Mouse (Mus musculus): ENCODE measurements around the gene S100a3. TPM values are rescaled to one million over a fixed set of nuclear protein-coding genes. Genes with fewer than 3 reads are reported as not detected.
A peak's percentile ranks its signal among the peaks of the same experiment; 100 is the strongest.

Gene S100a3
- total and polyA plus RNA-seq, 3 experiments = not detected

DNA sequence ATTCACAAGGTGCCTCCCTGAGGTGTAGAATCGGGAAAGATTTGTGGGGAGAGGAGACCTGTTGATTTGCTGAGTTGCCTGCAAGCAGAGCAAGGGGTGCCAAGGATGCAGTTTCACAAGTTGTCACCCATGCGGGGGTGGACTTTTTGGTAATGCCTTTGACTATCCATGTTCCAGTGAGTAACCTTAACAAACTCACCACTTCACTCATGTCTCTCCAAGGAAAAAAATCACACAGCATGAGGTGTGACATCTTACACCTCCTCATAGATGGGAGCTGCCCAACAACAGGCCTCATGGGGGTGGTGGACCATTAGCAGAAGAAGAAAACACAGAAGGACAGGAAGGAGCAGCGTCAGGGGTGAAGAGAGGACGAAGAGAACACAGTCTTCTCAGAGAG is 22.2 kb downstream of the S100a3 start:
- Histone ChIP-seq H3K4me1 (ENCODE audit: control insufficient read depth in 1 of 2, insufficient read depth in 2 of 2) (peaks cover 18 to 40% of the 10 kb centered on the region in 2 experiments), H3K4me2 (ENCODE audit: insufficient read depth, low read depth, poor library complexity, severe bottlenecking) (no peak overlapping the region), H3K4me3 (replicated peaks in 1 of 3; ENCODE audit: low read depth in 2 of 3, low read length in 2 of 3, poor library complexity in 1 of 3) (no peak overlapping the region), H3K27ac (ENCODE audit: insufficient read depth, low read depth) (no peak overlapping the region), H3K27me3 (replicated peaks) (peaks cover 2% of the 10 kb centered on the region), H3K9me3 (replicated peaks; ENCODE audit: low read length) (no peaks in the 10 kb centered on the region), H3K9ac (ENCODE audit: insufficient read depth, low read depth) (no peak overlapping the region), H3K36me3 (replicated peaks in 1 of 2; ENCODE audit: control insufficient read depth in 1 of 2, insufficient read depth in 1 of 2, low read length in 1 of 2) (no peaks in the 10 kb centered on the region), H3K79me2 (replicated peaks; ENCODE audit: control insufficient read depth, extremely low read depth, insufficient read depth, poor library complexity, severe bottlenecking) (no peaks in the 10 kb centered on the region)
- dilution Hi-C loops (cut with MboI; ENCODE audit: extremely low pct_ligation_motif_present, extremely low pct_unique_long_range_greater_than_20kb, low sequenced_read_pairs) (no loop called here), in situ Hi-C loops (cut with MboI; ENCODE audit: low pct_ligation_motif_present, low pct_unique_long_range_greater_than_20kb, low sequenced_read_pairs) (no loop called here)
- TF ChIP-seq NRF1 (IDR thresholded peaks at IDR 0.05; ENCODE audit: low read depth, low read length) (no peak), CHD1 (IDR thresholded peaks at IDR 0.05; ENCODE audit: low read depth, low read length) (no peak), KAT2A (IDR thresholded peaks at IDR 0.05; ENCODE audit: insufficient replicate concordance, low read length) (no peak), SMC3 (IDR thresholded peaks at IDR 0.05; ENCODE audit: low read depth, low read length) (no peak), POLR2A (IDR thresholded peaks at IDR 0.05; ENCODE audit: low read depth, low read length) (no peak), MAFK (IDR thresholded peaks at IDR 0.05; ENCODE audit: insufficient replicate concordance, low read length) (no peak), ZC3H11A (IDR thresholded peaks at IDR 0.05; ENCODE audit: low read depth, low read length) (no peak), GABPA (IDR thresholded peaks at IDR 0.05; ENCODE audit: insufficient replicate concordance, low read depth, low read length) (no peak), JUND (conservative IDR thresholded peaks at IDR 0.05; ENCODE audit: low read depth, low read length) (no peak), MEF2A (IDR thresholded peaks at IDR 0.05; ENCODE audit: borderline replicate concordance, low read depth, low read length) (no peak), RCOR1 (conservative IDR thresholded peaks at IDR 0.05; ENCODE audit: low read depth, low read length) (no peak), MAX (IDR thresholded peaks at IDR 0.05; ENCODE audit: low read length) (no peak), ELF1 (IDR thresholded peaks at IDR 0.05; ENCODE audit: low read depth, low read length) (no peak)
- no peak for DNase-seq (ENCODE audit: extremely low read depth)

DNA sequence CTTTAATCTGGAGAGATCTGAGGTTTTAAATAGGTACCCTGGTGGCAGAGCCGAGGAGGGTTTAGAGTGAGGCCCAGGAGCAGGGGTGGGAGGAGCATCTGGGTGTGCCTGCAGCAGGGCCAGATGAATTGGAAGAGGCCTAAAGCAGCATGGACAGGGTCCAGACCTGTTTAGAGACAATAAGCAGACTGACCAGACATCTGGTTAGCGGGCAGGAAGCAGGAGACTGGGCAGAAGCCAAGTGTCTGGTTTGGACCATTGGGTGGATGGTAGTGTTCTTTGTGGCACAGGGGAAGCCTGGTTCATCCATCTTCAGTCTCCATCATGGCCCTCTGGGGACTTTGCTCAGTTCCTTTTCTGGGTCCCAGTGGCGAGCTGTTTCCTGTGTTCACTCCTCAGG is 23.5 kb downstream of the S100a3 start:
- H3K27ac ChIP-seq (ENCODE audit: insufficient read depth, low read depth) = no peak overlapping the region

GRCm38 (mm10) chr3:90585595-90585994 is 25.2 kb downstream of the S100a3 start:
- TF ChIP-seq SMC3 (IDR thresholded peaks at IDR 0.05; ENCODE audit: low read depth, low read length) = peak; percentile 91
- no peak for TF ChIP-seq UBTF (IDR thresholded peaks at IDR 0.05; ENCODE audit: low read depth, low read length)
- TF ChIP-seq JUN (IDR thresholded peaks at IDR 0.05; ENCODE audit: insufficient read depth, low read depth, low read length) = no peak
- TF ChIP-seq EP300 (IDR thresholded peaks at IDR 0.05; ENCODE audit: low read length) = no peak
- no peak for TF ChIP-seq USF2 (conservative IDR thresholded peaks at IDR 0.05; ENCODE audit: low read depth, low read length)
- TF ChIP-seq RAD21 (IDR thresholded peaks at IDR 0.05; ENCODE audit: low read depth, low read length) = peak; percentile 65
- peak; percentile 84 to 87 for TF ChIP-seq CTCF (conservative IDR thresholded peaks at IDR 0.05 in 1 of 2, IDR thresholded peaks at IDR 0.05 in 1 of 2; ENCODE audit: low read depth in 2 of 2, low read length in 2 of 2)
- no peak for TF ChIP-seq ZKSCAN1 (IDR thresholded peaks at IDR 0.05; ENCODE audit: borderline replicate concordance, low read depth, low read length)
- in situ Hi-C loops (cut with MboI; ENCODE audit: low pct_ligation_motif_present, low pct_unique_long_range_greater_than_20kb, low sequenced_read_pairs) = no loop called here
- no peak overlapping the region for H3K9ac ChIP-seq (ENCODE audit: insufficient read depth, low read depth)

More for the DNA sequence above, 23.5 kb downstream of the S100a3 start:
- no peak overlapping the region for H3K4me3 ChIP-seq (replicated peaks in 1 of 3; ENCODE audit: low read depth in 2 of 3, low read length in 2 of 3, poor library complexity in 1 of 3)
- H3K4me2 ChIP-seq (ENCODE audit: insufficient read depth, low read depth, poor library complexity, severe bottlenecking) = no peak overlapping the region
- in situ Hi-C loops (cut with MboI; ENCODE audit: low pct_ligation_motif_present, low pct_unique_long_range_greater_than_20kb, low sequenced_read_pairs) = no loop called here
- TF ChIP-seq JUND (conservative IDR thresholded peaks at IDR 0.05; ENCODE audit: low read depth, low read length) (no peak), CHD1 (IDR thresholded peaks at IDR 0.05; ENCODE audit: low read depth, low read length) (no peak)
- no peaks in the 10 kb centered on the region for H3K36me3 ChIP-seq (replicated peaks in 1 of 2; ENCODE audit: control insufficient read depth in 1 of 2, insufficient read depth in 1 of 2, low read length in 1 of 2)
- no peaks in the 10 kb centered on the region for H3K27me3 ChIP-seq (replicated peaks)
- no peak overlapping the region for H3K9ac ChIP-seq (ENCODE audit: insufficient read depth, low read depth)
- no peaks in the 10 kb centered on the region for H3K9me3 ChIP-seq (replicated peaks; ENCODE audit: low read length)
- no peaks in the 10 kb centered on the region for H3K79me2 ChIP-seq (replicated peaks; ENCODE audit: control insufficient read depth, extremely low read depth, insufficient read depth, poor library complexity, severe bottlenecking)
- dilution Hi-C loops (cut with MboI; ENCODE audit: extremely low pct_ligation_motif_present, extremely low pct_unique_long_range_greater_than_20kb, low sequenced_read_pairs) = no loop called here
- peaks cover 23 to 50% of the 10 kb centered on the region in 2 experiments for H3K4me1 ChIP-seq (ENCODE audit: control insufficient read depth in 1 of 2, insufficient read depth in 2 of 2)
- DNase-seq (ENCODE audit: extremely low read depth) = peak; percentile 34

More at GRCm38 (mm10) chr3:90585595-90585994, 25.2 kb downstream of the S100a3 start:
- no peaks in the 10 kb centered on the region for H3K79me2 ChIP-seq (replicated peaks; ENCODE audit: control insufficient read depth, extremely low read depth, insufficient read depth, poor library complexity, severe bottlenecking)
- dilution Hi-C loops (cut with MboI; ENCODE audit: extremely low pct_ligation_motif_present, extremely low pct_unique_long_range_greater_than_20kb, low sequenced_read_pairs) = no loop called here
- H3K4me3 ChIP-seq (replicated peaks in 1 of 3; ENCODE audit: low read depth in 2 of 3, low read length in 2 of 3, poor library complexity in 1 of 3) = no peak overlapping the region
- no peaks in the 10 kb centered on the region for H3K9me3 ChIP-seq (replicated peaks; ENCODE audit: low read length)
- H3K27ac ChIP-seq (ENCODE audit: insufficient read depth, low read depth) = no peak overlapping the region
- H3K4me2 ChIP-seq (ENCODE audit: insufficient read depth, low read depth, poor library complexity, severe bottlenecking) = no peak overlapping the region
- H3K4me1 ChIP-seq (ENCODE audit: control insufficient read depth in 1 of 2, insufficient read depth in 2 of 2) = peaks cover 23 to 50% of the 10 kb centered on the region in 2 experiments
- peak; percentile 61 for DNase-seq (ENCODE audit: extremely low read depth)
- H3K27me3 ChIP-seq (replicated peaks) = no peaks in the 10 kb centered on the region
- H3K36me3 ChIP-seq (replicated peaks in 1 of 2; ENCODE audit: control insufficient read depth in 1 of 2, insufficient read depth in 1 of 2, low read length in 1 of 2) = no peaks in the 10 kb centered on the region
